Mouse (Mus musculus): ENCODE results near the gene Nim1k.
A peak's percentile ranks its signal among the peaks of the same experiment; 100 is the strongest.
"Not testable (repeated sequence)": the region's sequence is repeated elsewhere in the genome, so short reads cannot be mapped to it uniquely, and the experiment has no call there.

Gene Nim1k

GRCm38 (mm10) chr13:119690039-119690728, 65.5 kb downstream of the Nim1k start, which contains the start of gene Hmgcs1:
TSS of gene Hmgcs1 (plus strand) at chr13:119690379.
- peak; percentile 100 for DNase-seq (ENCODE audit: low read depth, low spot score)

- DNase-seq (ENCODE audit: low read depth, low spot score): no peak
Observed at GRCm38 (mm10) chr13:119689709-119690038, 66.0 kb downstream of the Nim1k start.

GRCm38 (mm10) chr13:119684416-119685177, 71.1 kb downstream of the Nim1k start:
- DNase-seq (ENCODE audit: low read depth, low spot score): no peak

- no peak for DNase-seq (ENCODE audit: low read depth, low spot score)
Observed at GRCm38 (mm10) chr13:119681161-119681560, 74.5 kb downstream of the Nim1k start.

GRCm38 (mm10) chr13:119679721-119680120, 76.0 kb downstream of the Nim1k start:
- DNase-seq (ENCODE audit: low read depth, low spot score): no peak

GRCm38 (mm10) chr13:119678794-119679193, 76.9 kb downstream of the Nim1k start:
- DNase-seq (ENCODE audit: low read depth, low spot score): no peak

GRCm38 (mm10) chr13:119661420-119661819, 94.3 kb downstream of the Nim1k start:
- DNase-seq (ENCODE audit: low read depth, low spot score): not testable (repeated sequence)

Data from telencephalon, adult 2 months (tissue).